Mouse (Mus musculus): ENCODE measurements at regions not wholly inside any gene's neighbourhood (a gene's known extent, or its start where the extent isn't known, plus 50 kb on each side); places are given as distances from the start of the nearest gene placed in this dataset.

GRCm38 (mm10) chr6:140279736-140280370, 144.0 kb upstream of the Plekha5 start:
- no peaks in the 10 kb centered on the region for H3K36me3 ChIP-seq (ENCODE audit: insufficient read depth, low read length)
- no peak for ATAC-seq (ENCODE audit: low FRiP score)

GRCm38 (mm10) chr6:140278750-140279149, 145.1 kb upstream of the Plekha5 start:
- TF ChIP-seq CTCF (IDR thresholded peaks at IDR 0.05), result no peak
- Histone ChIP-seq H3K27me3 (ENCODE audit: insufficient read depth, low read length) (no peaks in the 10 kb centered on the region), H3K27ac (ENCODE audit: low read depth, low read length) (no peak overlapping the region), H3K4me1 (ENCODE audit: insufficient read depth, low read length) (no peaks in the 10 kb centered on the region), H3K9ac (replicated peaks; ENCODE audit: low read length, poor library complexity, severe bottlenecking) (no peak overlapping the region), H3K9me3 (ENCODE audit: low read length) (no peaks in the 10 kb centered on the region), H3K4me3 (ENCODE audit: low read depth, low read length) (no peak overlapping the region), H3K4me2 (ENCODE audit: low read depth, low read length, poor library complexity, severe bottlenecking) (no peak overlapping the region), H3K36me3 (ENCODE audit: insufficient read depth, low read length) (no peaks in the 10 kb centered on the region)
- ATAC-seq (ENCODE audit: low FRiP score) (no peak), DNase-seq (ENCODE audit: low spot score) (no peak)
- WGBS, result 58% methylated on average over 5 of the region's 5 CpGs

More at GRCm38 (mm10) chr6:140279736-140280370, 144.0 kb upstream of the Plekha5 start:
- Histone ChIP-seq H3K9ac (replicated peaks; ENCODE audit: low read length, poor library complexity, severe bottlenecking) (no peak overlapping the region), H3K9me3 (ENCODE audit: low read length) (no peaks in the 10 kb centered on the region), H3K4me1 (ENCODE audit: insufficient read depth, low read length) (no peaks in the 10 kb centered on the region), H3K27me3 (ENCODE audit: insufficient read depth, low read length) (no peaks in the 10 kb centered on the region), H3K27ac (ENCODE audit: low read depth, low read length) (no peak overlapping the region), H3K4me3 (ENCODE audit: low read depth, low read length) (no peak overlapping the region), H3K4me2 (ENCODE audit: low read depth, low read length, poor library complexity, severe bottlenecking) (no peak overlapping the region)
- TF ChIP-seq CTCF (IDR thresholded peaks at IDR 0.05), result no peak
- 63% methylated on average over 8 of the region's 8 CpGs for WGBS
- no peak for DNase-seq (ENCODE audit: low spot score)

GRCm38 (mm10) chr6:140270592-140270991, 153.3 kb upstream of the Plekha5 start:
- H3K4me1 ChIP-seq (ENCODE audit: insufficient read depth, low read length), result no peaks in the 10 kb centered on the region
- no peak for TF ChIP-seq CTCF (IDR thresholded peaks at IDR 0.05)
- H3K9ac ChIP-seq (replicated peaks; ENCODE audit: low read length, poor library complexity, severe bottlenecking), result no peak overlapping the region
- H3K4me3 ChIP-seq (ENCODE audit: low read depth, low read length), result no peak overlapping the region
- no peak overlapping the region for H3K4me2 ChIP-seq (ENCODE audit: low read depth, low read length, poor library complexity, severe bottlenecking)
- no peak for ATAC-seq (ENCODE audit: low FRiP score)
- H3K36me3 ChIP-seq (ENCODE audit: insufficient read depth, low read length), result no peaks in the 10 kb centered on the region
- DNase-seq (ENCODE audit: low spot score), result no peak
- H3K9me3 ChIP-seq (ENCODE audit: low read length), result no peaks in the 10 kb centered on the region
- no peak overlapping the region for H3K27ac ChIP-seq (ENCODE audit: low read depth, low read length)
- no peaks in the 10 kb centered on the region for H3K27me3 ChIP-seq (ENCODE audit: insufficient read depth, low read length)
- 85% methylated on average over 6 of the region's 6 CpGs for WGBS

GRCm38 (mm10) chr6:140268315-140269070, 155.4 kb upstream of the Plekha5 start:
- H3K27ac ChIP-seq (ENCODE audit: low read depth, low read length), result no peak overlapping the region
- ATAC-seq (ENCODE audit: low FRiP score), result no peak

GRCm38 (mm10) chr6:140263920-140264319, 159.9 kb upstream of the Plekha5 start:
- DNase-seq (ENCODE audit: low spot score) (no peak), ATAC-seq (ENCODE audit: low FRiP score) (no peak)
- TF ChIP-seq CTCF (IDR thresholded peaks at IDR 0.05), result no peak
- no peak overlapping the region for H3K9ac ChIP-seq (replicated peaks; ENCODE audit: low read length, poor library complexity, severe bottlenecking)
- H3K27me3 ChIP-seq (ENCODE audit: insufficient read depth, low read length), result no peaks in the 10 kb centered on the region
- H3K4me1 ChIP-seq (ENCODE audit: insufficient read depth, low read length), result no peaks in the 10 kb centered on the region
- 29% methylated on average over 1 of the region's 1 CpGs for WGBS
- no peak overlapping the region for H3K4me2 ChIP-seq (ENCODE audit: low read depth, low read length, poor library complexity, severe bottlenecking)
- H3K9me3 ChIP-seq (ENCODE audit: low read length), result no peaks in the 10 kb centered on the region
- no peaks in the 10 kb centered on the region for H3K36me3 ChIP-seq (ENCODE audit: insufficient read depth, low read length)
- no peak overlapping the region for H3K4me3 ChIP-seq (ENCODE audit: low read depth, low read length)
- H3K27ac ChIP-seq (ENCODE audit: low read depth, low read length), result no peak overlapping the region

More at GRCm38 (mm10) chr6:140268315-140269070, 155.4 kb upstream of the Plekha5 start:
- no peak for TF ChIP-seq CTCF (IDR thresholded peaks at IDR 0.05)
- no peak overlapping the region for H3K4me2 ChIP-seq (ENCODE audit: low read depth, low read length, poor library complexity, severe bottlenecking)
- H3K36me3 ChIP-seq (ENCODE audit: insufficient read depth, low read length), result no peaks in the 10 kb centered on the region
- no peaks in the 10 kb centered on the region for H3K4me1 ChIP-seq (ENCODE audit: insufficient read depth, low read length)
- WGBS, result 39% methylated on average over 11 of the region's 11 CpGs
- H3K27me3 ChIP-seq (ENCODE audit: insufficient read depth, low read length), result no peaks in the 10 kb centered on the region
- no peak overlapping the region for H3K4me3 ChIP-seq (ENCODE audit: low read depth, low read length)
- no peaks in the 10 kb centered on the region for H3K9me3 ChIP-seq (ENCODE audit: low read length)
- no peak for DNase-seq (ENCODE audit: low spot score)
- H3K9ac ChIP-seq (replicated peaks; ENCODE audit: low read length, poor library complexity, severe bottlenecking), result no peak overlapping the region

GRCm38 (mm10) chr6:140261813-140262212, 162.0 kb upstream of the Plekha5 start:
- Histone ChIP-seq H3K27ac (ENCODE audit: low read depth, low read length) (no peak overlapping the region), H3K9ac (replicated peaks; ENCODE audit: low read length, poor library complexity, severe bottlenecking) (no peak overlapping the region), H3K4me3 (ENCODE audit: low read depth, low read length) (no peak overlapping the region), H3K27me3 (ENCODE audit: insufficient read depth, low read length) (no peaks in the 10 kb centered on the region), H3K4me1 (ENCODE audit: insufficient read depth, low read length) (no peaks in the 10 kb centered on the region), H3K4me2 (ENCODE audit: low read depth, low read length, poor library complexity, severe bottlenecking) (no peak overlapping the region), H3K36me3 (ENCODE audit: insufficient read depth, low read length) (no peaks in the 10 kb centered on the region), H3K9me3 (ENCODE audit: low read length) (no peaks in the 10 kb centered on the region)
- 98% methylated on average over 1 of the region's 1 CpGs for WGBS
- TF ChIP-seq CTCF (IDR thresholded peaks at IDR 0.05), result no peak
- DNase-seq (ENCODE audit: low spot score) (no peak), ATAC-seq (ENCODE audit: low FRiP score) (no peak)

All from midbrain, postnatal 0 days (tissue).